Mouse (Mus musculus) G1E (cell line): ENCODE results near the gene H2-Eb2.

Experiments used
- CTCF ChIP-seq: IDR thresholded peaks from 2 replicates; pipeline ENCODE4 v1.5.1; 2012; ENCODE audit warnings: low read depth, low read length, inconsistent platforms, mixed read lengths
- GATA1 ChIP-seq: IDR thresholded peaks from 2 replicates; pipeline ENCODE4 v1.6.1; 2012; ENCODE audit warnings: borderline replicate concordance, low read length, inconsistent platforms, mixed read lengths
- TAL1 ChIP-seq: conservative IDR thresholded peaks from 2 replicates; pipeline ENCODE4 v1.6.1; 2012; ENCODE audit warnings: low read depth, low read length, inconsistent platforms, mixed read lengths

GRCm38 (mm10) chr17:34309683-34310385 is 15.6 kb upstream of the H2-Eb2 start:
- no peak for TF ChIP-seq CTCF
- no peak for TF ChIP-seq TAL1
- no peak for TF ChIP-seq GATA1
